Mouse (Mus musculus) forebrain, embryonic 10.5 days (tissue): ENCODE measurements around the gene Gm11077. TPM values are rescaled to one million over a fixed set of nuclear protein-coding genes. Genes with fewer than 3 reads are reported as not detected.

Experiments
- polyA plus RNA-seq: library from polyadenylated mRNA; unstranded; fragments of >200 nt; fragmentation: Nextera tagmentation; extraction: Ambion mirVana; gene quantifications from 2 replicates; pipeline ENCODE4 v1.2.1, GENCODE M21; 2016

The Gm11077 gene
- polyA plus RNA-seq, 1 experiment from 2014 or later: not detected

Other genes with a start within 250 kb of the Gm11077 start
- gene Aebp2, start 106.6 kb upstream of the Gm11077 start, polyA plus RNA-seq: 9.6 and 11.5 TPM in 2 replicates